ENCODE assay signal across 8 mouse cellular contexts in the genomic region with DNA sequence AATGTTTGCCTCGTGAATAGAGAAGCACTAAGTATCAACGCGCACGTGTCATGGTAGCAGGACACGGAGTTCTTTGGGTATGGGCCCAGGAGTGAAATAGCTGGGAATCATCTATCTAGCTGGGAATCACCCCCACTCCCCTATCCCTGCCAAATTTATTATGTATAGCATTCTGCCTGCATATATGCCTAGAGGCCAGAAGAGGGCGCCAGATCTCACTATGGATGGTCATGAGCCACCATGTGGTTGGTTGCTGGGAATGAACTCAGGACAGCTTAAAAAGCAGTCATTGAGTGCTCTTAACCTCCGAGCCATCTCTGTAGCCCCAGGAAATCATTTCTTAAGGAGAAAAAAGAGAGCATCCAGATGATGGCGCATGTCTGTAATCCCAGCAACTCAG. TPM values are rescaled to one million over a fixed set of nuclear protein-coding genes. Genes with fewer than 3 reads are reported as not detected.
DNase-seq lines count a peak whose midpoint lies in the region; ATAC-seq and TF ChIP-seq lines count a peak whose summit lies in the region.

No protein-coding gene starts in this region.

- no peak overlapping the region for H3K4me3 ChIP-seq in neural tube, embryonic 11.5 days (ENCODE audit: low read depth, low read length)
- H3K4me3 ChIP-seq in bone marrow, adult 2 months (replicated peaks; ENCODE audit: control insufficient read depth, low read depth, low read length), result no peak overlapping the region
- H3K4me3 ChIP-seq in limb, embryonic 10.5 days, result no peak overlapping the region

- H3K27me3 ChIP-seq in neural tube, embryonic 11.5 days (ENCODE audit: control insufficient read depth, insufficient read depth, low read length), result 0 out of 2 replicates have a peak, but pooled peaks cover 2% of the 10 kb centered on the region
- 0 out of 2 replicates have a peak, but pooled peaks cover 6% of the 10 kb centered on the region for H3K27me3 ChIP-seq in limb, embryonic 10.5 days (ENCODE audit: low read depth, poor library complexity, severe bottlenecking)

- no peak for ATAC-seq in neural tube, embryonic 11.5 days (ENCODE audit: insufficient read depth, low FRiP score, low TSS enrichment)

- H3K9me3 ChIP-seq in neural tube, embryonic 11.5 days (ENCODE audit: control insufficient read depth, low read length), result no peaks in the 10 kb centered on the region
- no peaks in the 10 kb centered on the region for H3K9me3 ChIP-seq in limb, embryonic 10.5 days (replicated peaks)

- intact Hi-C loops in gastrocnemius, postnatal 36 days (cut with DNase I), result no loop called here

- no peaks in the 10 kb centered on the region for H3K4me1 ChIP-seq in neural tube, embryonic 11.5 days (ENCODE audit: control insufficient read depth, insufficient read depth, low read length)
- H3K4me1 ChIP-seq in bone marrow, adult 2 months (ENCODE audit: control insufficient read depth, insufficient read depth, low read length), result no peaks in the 10 kb centered on the region
- peaks cover 2% of the 10 kb centered on the region; the same call in 1 of the 2 replicates for H3K4me1 ChIP-seq in limb, embryonic 10.5 days

- H3K9ac ChIP-seq in neural tube, embryonic 11.5 days (ENCODE audit: low read length), result no peak overlapping the region

- H3K27ac ChIP-seq in neural tube, embryonic 11.5 days (ENCODE audit: low read depth, low read length), result no peak overlapping the region
- no peak overlapping the region for H3K27ac ChIP-seq in bone marrow, adult 2 months (ENCODE audit: control insufficient read depth, insufficient read depth, low read depth, low read length, poor library complexity)
- H3K27ac ChIP-seq in limb, embryonic 10.5 days, result no peak overlapping the region

- H3K36me3 ChIP-seq in neural tube, embryonic 11.5 days (ENCODE audit: control insufficient read depth, insufficient read depth, low read length), result no peaks in the 10 kb centered on the region
- H3K36me3 ChIP-seq in limb, embryonic 10.5 days, result no peaks in the 10 kb centered on the region

- 25% methylated on average over 8 of the region's 8 CpGs for WGBS in neural tube, embryonic 11.5 days
- WGBS in bone marrow, adult 2 months, result 21% methylated on average over 8 of the region's 8 CpGs
- WGBS in limb, embryonic 10.5 days, result 27% methylated on average over 8 of the region's 8 CpGs

- H3K4me2 ChIP-seq in neural tube, embryonic 11.5 days (ENCODE audit: low read depth), result no peak overlapping the region

- TF ChIP-seq POLR2A in bone marrow, adult 2 months (IDR thresholded peaks at IDR 0.05; ENCODE audit: borderline replicate concordance, control insufficient read depth, low read depth, low read length), result no peak

- DNase-seq in gastrocnemius, adult 18-20 months (ENCODE audit: low spot score), result peak; percentile 39
- DNase-seq in gastrocnemius, postnatal 36 days, result no peak
- peak; percentile 58 for DNase-seq in neural tube, embryonic 11.5 days (ENCODE audit: low spot score)
- DNase-seq in neural tube, embryonic 10.5 days (ENCODE audit: extremely low spot score, low spot score), result no peak
- DNase-seq in limb, embryonic 10.5 days (ENCODE audit: low spot score), result peak; percentile 57
- DNase-seq in thymus, postnatal 4 days, result peak; percentile 77
- no peak for DNase-seq in urinary bladder, postnatal 25 days (ENCODE audit: low spot score)

- peak; percentile 86 for TF ChIP-seq CTCF in bone marrow, adult 2 months (IDR thresholded peaks at IDR 0.05; ENCODE audit: control insufficient read depth, insufficient read depth, low read length)

RNA-seq across cellular contexts. Expression of gene Cbx7, which starts 30.0 kb away (rescaled TPM):
- total RNA-seq in gastrocnemius, adult 18-20 months (2021), result 10 to 100 TPM; 20.5 to 22.9 TPM
- 10 to 100 TPM; 10.8 to 16.8 TPM for total RNA-seq in gastrocnemius, postnatal 36 days (2021)
- polyA plus RNA-seq in neural tube, embryonic 11.5 days (2014; fragmentation: Nextera tagmentation; extraction: Ambion mirVana), result 1.3 and 1.8 TPM in 2 replicates
- polyA plus RNA-seq in bone marrow, adult 2 months (2011; ENCODE audit: insufficient read depth, insufficient read length, low replicate concordance, missing spikeins), result 16.8 and 22.5 TPM in 2 replicates
- polyA plus RNA-seq in limb, embryonic 10.5 days (2016; fragmentation: Nextera tagmentation; extraction: Ambion mirVana), result 1.1 and 1.3 TPM in 2 replicates

RNA-seq across cellular contexts. Expression of gene Apobec3, which starts 49.5 kb away (rescaled TPM):
- 1 to 10 TPM; 1.6 to 2.3 TPM for total RNA-seq in gastrocnemius, adult 18-20 months (2021)
- total RNA-seq in gastrocnemius, postnatal 36 days (2021), result 1 to 10 TPM; 2.7 to 4.7 TPM
- 5.4 and 7.3 TPM in 2 replicates for polyA plus RNA-seq in neural tube, embryonic 11.5 days (2014; fragmentation: Nextera tagmentation; extraction: Ambion mirVana)
- polyA plus RNA-seq in bone marrow, adult 2 months (2011; ENCODE audit: insufficient read depth, insufficient read length, low replicate concordance, missing spikeins), result 104 and 140 TPM in 2 replicates
- 5.9 and 9.4 TPM in 2 replicates for polyA plus RNA-seq in limb, embryonic 10.5 days (2016; fragmentation: Nextera tagmentation; extraction: Ambion mirVana)

Comparison
In these comparisons a context has a peak if more than half of its experiments do, and no peak if none do; other contexts are left out.
1. DNase-seq: peak in gastrocnemius, adult 18-20 months (single experiment), neural tube, embryonic 11.5 days (single experiment), limb, embryonic 10.5 days (single experiment) and thymus, postnatal 4 days (single experiment); none in gastrocnemius, postnatal 36 days (0 of 2), neural tube, embryonic 10.5 days (single experiment) and urinary bladder, postnatal 25 days (single experiment).
2. RNA of gene Apobec3, which starts 49.5 kb away (polyA plus RNA-seq): 104 to 140 TPM in bone marrow, adult 2 months; 5.9 to 9.4 TPM in limb, embryonic 10.5 days and 5.4 to 7.3 TPM in neural tube, embryonic 11.5 days; every median in the first group is over 10 times any median in the second.